Mouse (Mus musculus): ENCODE results near the gene Gm10577. TPM values are rescaled to one million over a fixed set of nuclear protein-coding genes. Genes with fewer than 3 reads are reported as not detected.
A peak's percentile ranks its signal among the peaks of the same experiment; 100 is the strongest.

The Gm10577 gene
- total RNA-seq, 2 experiments from 2014 or later: not detected

DNA sequence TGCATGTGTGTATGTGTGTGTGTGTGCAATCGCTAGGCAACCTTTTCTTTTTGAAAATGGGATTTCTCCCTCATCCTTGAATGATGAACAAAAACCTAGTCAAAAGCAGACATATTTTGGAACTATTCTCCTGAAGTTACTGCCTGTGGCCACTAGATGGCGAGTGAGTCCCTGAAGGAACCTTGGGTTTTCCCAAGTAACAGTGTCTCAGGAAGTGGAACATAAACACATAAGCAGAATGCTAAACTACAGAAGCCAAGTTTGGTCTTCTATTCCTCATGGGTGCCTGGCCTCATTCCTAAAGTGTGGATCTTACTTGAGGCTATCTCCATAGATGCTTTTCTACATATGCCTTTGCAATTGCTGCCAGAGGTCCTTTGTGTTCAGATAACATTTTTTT, 22.4 kb downstream of the Gm10577 start:
- DNase-seq (ENCODE audit: low spot score in 2 of 2): peak; percentile 75 to 79
- intact Hi-C loops (cut with DNase I): loop anchor here (1.0 to 5.0 kb wide), 2 partner anchors 69 to 148 kb away; partner anchors contain the start of gene Raver2

- intact Hi-C loops (cut with DNase I): loop anchor here (5.0 kb wide), 1 partner anchor 71 kb away; the partner anchor contains the start of gene Raver2
- no peak for DNase-seq (ENCODE audit: low spot score in 2 of 2)
Observed at GRCm38 (mm10) chr4:100996060-100996651, 24.3 kb downstream of the Gm10577 start.

- no peak for DNase-seq (ENCODE audit: low spot score in 2 of 2)
- intact Hi-C loops (cut with DNase I): loop anchor here (5.0 kb wide), 1 partner anchor 72 kb away; the partner anchor contains the start of gene Raver2
Observed at GRCm38 (mm10) chr4:100995617-100996016, 24.9 kb downstream of the Gm10577 start.

DNA sequence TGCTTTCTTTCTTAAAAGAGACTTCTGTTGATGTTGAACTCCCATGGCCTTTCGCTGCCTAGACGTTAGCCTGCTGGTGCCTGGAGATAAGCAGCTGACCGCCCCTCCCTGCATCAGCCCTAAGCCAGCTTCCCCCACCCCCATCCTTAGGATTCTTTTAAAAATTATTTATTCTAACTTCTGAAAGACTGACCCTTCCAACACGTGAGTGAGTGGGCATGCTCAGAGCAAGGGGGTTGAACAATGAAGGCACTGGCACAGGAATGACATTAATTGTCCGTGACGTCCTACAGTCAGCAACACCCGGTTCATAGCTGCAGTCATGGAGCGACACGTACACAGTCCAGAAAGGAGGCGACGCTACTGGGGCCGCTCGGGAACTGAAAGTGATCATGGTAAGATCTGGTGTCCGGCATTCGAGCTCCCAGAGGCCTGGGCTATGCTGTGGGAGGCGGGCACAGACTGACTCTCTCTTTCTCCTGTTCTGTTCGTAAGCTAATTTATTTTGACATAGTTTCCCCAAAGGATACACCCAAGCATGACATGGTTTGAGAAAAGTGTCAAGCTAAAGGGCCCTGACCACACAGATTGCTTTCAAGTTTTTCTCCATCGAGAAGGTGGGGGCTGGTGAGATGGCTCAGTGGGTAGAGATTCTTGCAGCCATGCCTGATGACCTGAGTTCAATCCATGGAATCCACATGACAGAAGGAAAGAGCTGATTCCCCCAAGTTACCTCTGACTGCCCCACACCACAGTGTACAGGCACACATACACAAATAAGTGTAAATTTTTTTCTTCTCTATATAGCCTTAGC, 25.8 kb downstream of the Gm10577 start:
- no peak for DNase-seq (ENCODE audit: low spot score in 2 of 2)
- intact Hi-C loops (cut with DNase I): loop anchor here (5.0 kb wide), 1 partner anchor 73 kb away; the partner anchor contains the start of gene Raver2

DNA sequence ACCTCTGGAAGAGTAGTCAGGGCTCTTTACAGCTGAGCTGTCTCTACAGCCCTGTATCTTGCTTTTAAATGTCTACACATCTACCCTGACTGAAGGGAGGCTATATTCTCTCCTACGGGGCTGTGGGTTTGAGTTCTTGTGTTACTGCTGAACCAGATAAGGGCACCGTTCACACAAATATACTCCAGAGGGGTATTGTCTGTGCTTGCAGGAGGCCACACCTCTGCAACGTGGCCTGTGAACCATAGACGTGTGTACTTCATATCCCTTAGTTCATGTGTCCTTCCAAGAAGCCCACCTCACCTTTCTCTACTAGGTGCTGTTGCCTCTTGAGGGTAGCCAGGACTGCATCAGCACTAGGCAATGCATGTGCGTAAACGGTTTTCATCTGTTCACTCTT, 28.4 kb downstream of the Gm10577 start:
- intact Hi-C loops (cut with DNase I): no loop called here
- DNase-seq (ENCODE audit: low spot score in 2 of 2): no peak

- intact Hi-C loops (cut with DNase I): no loop called here
- no peak for DNase-seq (ENCODE audit: low spot score in 2 of 2)
Observed at GRCm38 (mm10) chr4:100990996-100991395, 29.5 kb downstream of the Gm10577 start.

GRCm38 (mm10) chr4:100988231-100988799, 32.2 kb downstream of the Gm10577 start:
- DNase-seq (ENCODE audit: low spot score in 2 of 2): peak in 1 of 2 experiments; percentile 34
- intact Hi-C loops (cut with DNase I): loop anchor here (1.0 to 5.0 kb wide), 3 partner anchors 211 to 400 kb away; partner anchors contain the start of gene Cachd1

- DNase-seq (ENCODE audit: low spot score in 2 of 2): no peak
- intact Hi-C loops (cut with DNase I): loop anchor here (5.0 kb wide), 2 partner anchors 210 to 265 kb away; partner anchors contain the start of gene Cachd1
Observed at GRCm38 (mm10) chr4:100987187-100987586, 33.3 kb downstream of the Gm10577 start.

DNA sequence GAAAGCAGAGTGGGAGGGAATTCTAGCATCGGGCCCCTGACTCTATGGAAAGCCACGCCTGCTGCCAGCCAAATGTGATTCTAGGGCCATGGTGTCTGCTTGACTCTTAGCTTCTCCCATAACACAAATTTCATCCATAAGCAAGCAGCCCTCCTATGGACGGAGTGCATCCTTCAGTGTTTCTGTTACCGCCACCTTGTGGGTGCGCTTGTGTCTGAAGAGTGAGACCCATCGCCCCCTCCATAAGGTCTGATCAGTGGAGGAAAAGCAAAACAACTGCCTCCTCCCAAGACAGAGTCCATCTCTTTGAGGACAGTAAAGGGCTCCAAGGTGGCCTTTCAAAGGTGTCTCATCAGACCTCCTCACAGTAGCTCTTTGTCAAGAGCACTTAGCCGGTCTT, 43.0 kb downstream of the Gm10577 start:
- intact Hi-C loops (cut with DNase I): no loop called here
- DNase-seq (ENCODE audit: low spot score in 2 of 2): no peak

GRCm38 (mm10) chr4:100974455-100975035, 46.0 kb downstream of the Gm10577 start:
- no peak for DNase-seq (ENCODE audit: low spot score in 2 of 2)
- intact Hi-C loops (cut with DNase I): no loop called here

DNA sequence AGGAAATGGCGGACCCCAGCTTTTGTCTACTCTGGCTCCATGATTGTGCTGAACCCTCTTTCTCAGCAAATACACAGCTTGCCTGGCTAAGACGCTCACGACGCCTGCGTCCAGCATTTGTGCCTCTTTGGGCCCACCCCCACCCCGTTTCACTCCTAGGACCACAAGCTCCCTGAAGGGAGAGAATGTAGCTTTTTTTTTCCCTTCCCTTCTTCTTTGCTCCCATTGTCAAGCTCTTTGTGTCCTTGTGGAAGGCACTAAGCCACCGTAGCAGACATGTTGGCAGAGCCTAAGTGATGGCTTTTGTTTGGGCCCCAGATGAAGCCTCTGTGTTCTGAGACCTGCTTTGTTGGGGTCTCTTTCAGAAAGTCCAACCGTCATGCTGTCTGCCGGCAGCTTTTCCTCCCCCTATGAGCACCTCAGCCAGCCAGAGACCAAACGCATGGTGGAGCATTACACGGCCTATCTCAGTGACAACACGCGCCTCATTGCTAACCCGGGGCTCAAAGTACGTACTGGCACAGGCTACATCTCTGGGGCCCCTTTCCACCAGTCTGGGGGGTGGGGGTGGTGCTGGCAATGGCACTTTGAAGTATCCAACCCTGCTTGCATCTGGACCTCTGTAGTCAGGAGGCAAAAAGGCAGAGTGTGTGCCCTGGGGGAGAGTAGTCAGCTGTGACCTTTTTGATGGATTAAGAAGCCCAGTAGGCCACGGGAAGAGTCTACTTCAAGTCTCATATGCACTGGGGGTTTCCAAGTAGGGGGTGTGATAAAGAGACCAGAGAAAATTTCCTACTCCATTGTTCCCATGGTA, 46.6 kb downstream of the Gm10577 start:
- intact Hi-C loops (cut with DNase I): no loop called here
- DNase-seq (ENCODE audit: low spot score in 2 of 2): no peak

Other genes with a start within 250 kb of the Gm10577 start
- 10 to 100 TPM; 14.1 to 16.0 TPM for gene Cachd1, start 244.0 kb downstream of the Gm10577 start, total RNA-seq (2021)
- gene Raver2, start 48.3 kb upstream of the Gm10577 start, total RNA-seq (2021): 10 to 100 TPM; 19.5 to 21.9 TPM
- gene Jak1, start 244.6 kb upstream of the Gm10577 start, total RNA-seq (2021): 100 to 1,000 TPM; 122 to 124 TPM

Data from left cerebral cortex, postnatal 25 days (tissue).